Mouse (Mus musculus): Measurements from ENCODE around the gene Trio. TPM values are rescaled to one million over a fixed set of nuclear protein-coding genes. Genes with fewer than 3 reads are reported as not detected.
A peak's percentile ranks its signal among the peaks of the same experiment; 100 is the strongest.

The Trio gene
- polyA plus RNA-seq, 1 experiment from 2014 or later = 38.1 TPM

GRCm38 (mm10) chr15:27953570-27953969 lies 72.1 kb downstream of the Trio start:
- 85% methylated on average over 3 of the region's 3 CpGs for WGBS
- no peak overlapping the region for H3K4me2 ChIP-seq (ENCODE audit: low read length)
- no peaks in the 10 kb centered on the region for H3K36me3 ChIP-seq (ENCODE audit: control insufficient read depth, insufficient read depth, low read length)
- peaks cover 20% of the 10 kb centered on the region for H3K4me1 ChIP-seq (ENCODE audit: control insufficient read depth, insufficient read depth, low read length)
- DNase-seq (ENCODE audit: low spot score) (no peak), ATAC-seq (no peak)
- no peaks in the 10 kb centered on the region for H3K27me3 ChIP-seq (replicated peaks; ENCODE audit: control insufficient read depth, insufficient read depth, low read length)
- no peak overlapping the region for H3K27ac ChIP-seq (ENCODE audit: low read depth, low read length)
- H3K9ac ChIP-seq (ENCODE audit: low read length) = no peak overlapping the region
- no peaks in the 10 kb centered on the region for H3K9me3 ChIP-seq (replicated peaks; ENCODE audit: control insufficient read depth, low read length)
- H3K4me3 ChIP-seq (ENCODE audit: low read depth, low read length) = no peak overlapping the region

GRCm38 (mm10) chr15:27951195-27951594 lies 74.5 kb downstream of the Trio start:
- no peaks in the 10 kb centered on the region for H3K9me3 ChIP-seq (replicated peaks; ENCODE audit: control insufficient read depth, low read length)
- no peak for ATAC-seq
- no peaks in the 10 kb centered on the region for H3K36me3 ChIP-seq (ENCODE audit: control insufficient read depth, insufficient read depth, low read length)

GRCm38 (mm10) chr15:27949196-27949595 lies 76.5 kb downstream of the Trio start:
- Histone ChIP-seq H3K4me2 (ENCODE audit: low read length) (no peak overlapping the region), H3K9me3 (replicated peaks; ENCODE audit: control insufficient read depth, low read length) (no peaks in the 10 kb centered on the region), H3K36me3 (ENCODE audit: control insufficient read depth, insufficient read depth, low read length) (no peaks in the 10 kb centered on the region), H3K9ac (ENCODE audit: low read length) (no peak overlapping the region), H3K4me1 (ENCODE audit: control insufficient read depth, insufficient read depth, low read length) (peaks cover 22% of the 10 kb centered on the region), H3K4me3 (ENCODE audit: low read depth, low read length) (no peak overlapping the region), H3K27me3 (replicated peaks; ENCODE audit: control insufficient read depth, insufficient read depth, low read length) (no peaks in the 10 kb centered on the region), H3K27ac (ENCODE audit: low read depth, low read length) (no peak overlapping the region)
- ATAC-seq (no peak), DNase-seq (ENCODE audit: low spot score) (no peak)
- WGBS = 92% methylated on average over 9 of the region's 9 CpGs

More at GRCm38 (mm10) chr15:27951195-27951594, 74.5 kb downstream of the Trio start:
- no peak for DNase-seq (ENCODE audit: low spot score)
- H3K4me3 ChIP-seq (ENCODE audit: low read depth, low read length) = no peak overlapping the region
- no peak overlapping the region for H3K9ac ChIP-seq (ENCODE audit: low read length)
- no peaks in the 10 kb centered on the region for H3K27me3 ChIP-seq (replicated peaks; ENCODE audit: control insufficient read depth, insufficient read depth, low read length)
- H3K27ac ChIP-seq (ENCODE audit: low read depth, low read length) = no peak overlapping the region
- H3K4me2 ChIP-seq (ENCODE audit: low read length) = no peak overlapping the region
- H3K4me1 ChIP-seq (ENCODE audit: control insufficient read depth, insufficient read depth, low read length) = peaks cover 9% of the 10 kb centered on the region; the same call in 1 of the 2 replicates
- 93% methylated on average over 7 of the region's 7 CpGs for WGBS

- H3K36me3 ChIP-seq (ENCODE audit: control insufficient read depth, insufficient read depth, low read length) = no peaks in the 10 kb centered on the region
- 89% methylated on average over 3 of the region's 3 CpGs for WGBS
These were observed 77.8 kb downstream of the Trio start for GRCm38 (mm10) chr15:27947880-27948279.

GRCm38 (mm10) chr15:27945570-27945969 lies 80.1 kb downstream of the Trio start:
- Histone ChIP-seq H3K27me3 (replicated peaks; ENCODE audit: control insufficient read depth, insufficient read depth, low read length) (no peaks in the 10 kb centered on the region), H3K36me3 (ENCODE audit: control insufficient read depth, insufficient read depth, low read length) (no peaks in the 10 kb centered on the region), H3K4me1 (ENCODE audit: control insufficient read depth, insufficient read depth, low read length) (peaks cover 54% of the 10 kb centered on the region), H3K4me2 (ENCODE audit: low read length) (no peak overlapping the region), H3K9ac (ENCODE audit: low read length) (no peak overlapping the region; the same call in 1 of the 2 replicates), H3K4me3 (ENCODE audit: low read depth, low read length) (no peak overlapping the region), H3K9me3 (replicated peaks; ENCODE audit: control insufficient read depth, low read length) (no peaks in the 10 kb centered on the region), H3K27ac (ENCODE audit: low read depth, low read length) (no peak overlapping the region)
- 50% methylated on average over 9 of the region's 9 CpGs for WGBS
- ATAC-seq (no peak), DNase-seq (ENCODE audit: low spot score) (peak; percentile 46)

More at GRCm38 (mm10) chr15:27947880-27948279, 77.8 kb downstream of the Trio start:
- H3K9ac ChIP-seq (ENCODE audit: low read length) = no peak overlapping the region
- no peak overlapping the region for H3K27ac ChIP-seq (ENCODE audit: low read depth, low read length)
- H3K9me3 ChIP-seq (replicated peaks; ENCODE audit: control insufficient read depth, low read length) = no peaks in the 10 kb centered on the region
- H3K27me3 ChIP-seq (replicated peaks; ENCODE audit: control insufficient read depth, insufficient read depth, low read length) = no peaks in the 10 kb centered on the region
- H3K4me3 ChIP-seq (ENCODE audit: low read depth, low read length) = no peak overlapping the region
- no peak overlapping the region for H3K4me2 ChIP-seq (ENCODE audit: low read length)
- no peak for ATAC-seq
- peaks cover 32% of the 10 kb centered on the region for H3K4me1 ChIP-seq (ENCODE audit: control insufficient read depth, insufficient read depth, low read length)
- no peak for DNase-seq (ENCODE audit: low spot score)

GRCm38 (mm10) chr15:27944898-27945297 lies 80.8 kb downstream of the Trio start:
- peaks cover 61% of the 10 kb centered on the region for H3K4me1 ChIP-seq (ENCODE audit: control insufficient read depth, insufficient read depth, low read length)
- H3K27ac ChIP-seq (ENCODE audit: low read depth, low read length) = no peak overlapping the region
- DNase-seq (ENCODE audit: low spot score) = no peak
- H3K9me3 ChIP-seq (replicated peaks; ENCODE audit: control insufficient read depth, low read length) = no peaks in the 10 kb centered on the region
- no peak overlapping the region for H3K9ac ChIP-seq (ENCODE audit: low read length)
- 69% methylated on average over 11 of the region's 11 CpGs for WGBS
- H3K4me3 ChIP-seq (ENCODE audit: low read depth, low read length) = no peak overlapping the region
- H3K27me3 ChIP-seq (replicated peaks; ENCODE audit: control insufficient read depth, insufficient read depth, low read length) = no peaks in the 10 kb centered on the region
- no peak overlapping the region for H3K4me2 ChIP-seq (ENCODE audit: low read length)
- H3K36me3 ChIP-seq (ENCODE audit: control insufficient read depth, insufficient read depth, low read length) = no peaks in the 10 kb centered on the region
- no peak for ATAC-seq

GRCm38 (mm10) chr15:27943486-27944195 lies 82.0 kb downstream of the Trio start:
- DNase-seq (ENCODE audit: low spot score) = peak; percentile 89
- Histone ChIP-seq H3K27ac (ENCODE audit: low read depth, low read length) (peak overlapping the region; percentile 55), H3K4me3 (ENCODE audit: low read depth, low read length) (no peak overlapping the region), H3K4me2 (ENCODE audit: low read length) (peak overlapping the region; percentile 32), H3K9ac (ENCODE audit: low read length) (peak overlapping the region; percentile 40; the same call in 1 of the 2 replicates), H3K36me3 (ENCODE audit: control insufficient read depth, insufficient read depth, low read length) (no peaks in the 10 kb centered on the region), H3K27me3 (replicated peaks; ENCODE audit: control insufficient read depth, insufficient read depth, low read length) (no peaks in the 10 kb centered on the region), H3K9me3 (replicated peaks; ENCODE audit: control insufficient read depth, low read length) (no peaks in the 10 kb centered on the region), H3K4me1 (ENCODE audit: control insufficient read depth, insufficient read depth, low read length) (peaks cover 70% of the 10 kb centered on the region)
- peak; percentile 79 for ATAC-seq
- 5% methylated on average over 18 of the region's 18 CpGs for WGBS

- H3K9me3 ChIP-seq (replicated peaks; ENCODE audit: control insufficient read depth, low read length) = no peaks in the 10 kb centered on the region
- H3K27me3 ChIP-seq (replicated peaks; ENCODE audit: control insufficient read depth, insufficient read depth, low read length) = no peaks in the 10 kb centered on the region
- no peaks in the 10 kb centered on the region for H3K36me3 ChIP-seq (ENCODE audit: control insufficient read depth, insufficient read depth, low read length)
- H3K9ac ChIP-seq (ENCODE audit: low read length) = no peak overlapping the region
- H3K4me3 ChIP-seq (ENCODE audit: low read depth, low read length) = no peak overlapping the region
- peaks cover 83% of the 10 kb centered on the region for H3K4me1 ChIP-seq (ENCODE audit: control insufficient read depth, insufficient read depth, low read length)
- H3K4me2 ChIP-seq (ENCODE audit: low read length) = no peak overlapping the region
- no peak for DNase-seq (ENCODE audit: low spot score)
- ATAC-seq = no peak
- WGBS = 72% methylated on average over 11 of the region's 11 CpGs
- no peak overlapping the region for H3K27ac ChIP-seq (ENCODE audit: low read depth, low read length)
These were observed 83.3 kb downstream of the Trio start for GRCm38 (mm10) chr15:27942148-27942847.

GRCm38 (mm10) chr15:27941441-27941840 lies 84.2 kb downstream of the Trio start:
- ATAC-seq = no peak
- no peak for DNase-seq (ENCODE audit: low spot score)
- Histone ChIP-seq H3K9ac (ENCODE audit: low read length) (no peak overlapping the region), H3K4me3 (ENCODE audit: low read depth, low read length) (no peak overlapping the region), H3K9me3 (replicated peaks; ENCODE audit: control insufficient read depth, low read length) (no peaks in the 10 kb centered on the region), H3K4me1 (ENCODE audit: control insufficient read depth, insufficient read depth, low read length) (peaks cover 91% of the 10 kb centered on the region), H3K27me3 (replicated peaks; ENCODE audit: control insufficient read depth, insufficient read depth, low read length) (no peaks in the 10 kb centered on the region), H3K36me3 (ENCODE audit: control insufficient read depth, insufficient read depth, low read length) (no peaks in the 10 kb centered on the region), H3K27ac (ENCODE audit: low read depth, low read length) (no peak overlapping the region), H3K4me2 (ENCODE audit: low read length) (no peak overlapping the region)
- WGBS = 82% methylated on average over 8 of the region's 8 CpGs

Measured in forebrain, embryonic 14.5 days (tissue).